Mouse (Mus musculus) myocyte (in vitro differentiated cells): ENCODE data around the gene Agt.

Experiments used
- E2F4 ChIP-seq: IDR thresholded peaks from one replicate; pipeline ENCODE4 v1.6.1; 2011; ENCODE audit warnings: mild to moderate bottlenecking, control low read depth, moderate library complexity; ENCODE audit not compliant: insufficient read depth
- MAX ChIP-seq: IDR thresholded peaks from one replicate; pipeline ENCODE4 v1.6.1; 2011; ENCODE audit warnings: low read depth, mild to moderate bottlenecking, control low read depth
- MYOD1 ChIP-seq, 3 experiments: IDR thresholded peaks; one replicate each; pipeline ENCODE4 v1.6.1; 2011; ENCODE audit warnings: control low read depth in 2 of 3, low read depth in 2 of 3, mild to moderate bottlenecking in 2 of 3, moderate library complexity in 1 of 3; ENCODE audit not compliant: insufficient read length in 2 of 3, control insufficient read depth in 1 of 3
- MYOG ChIP-seq, 3 experiments: IDR thresholded peaks; one replicate each; pipeline ENCODE4 v1.6.1; 2011; ENCODE audit warnings: control low read depth in 2 of 3, low read depth in 2 of 3, mild to moderate bottlenecking in 2 of 3; ENCODE audit not compliant: insufficient read length in 2 of 3, control insufficient read depth in 1 of 3, insufficient read depth in 1 of 3
- POLR2A ChIP-seq: IDR thresholded peaks from one replicate; pipeline ENCODE4 v1.6.1; 2011; ENCODE audit warnings: low read depth, mild to moderate bottlenecking, control low read depth, moderate library complexity; ENCODE audit not compliant: insufficient read length
- POLR2AphosphoS2 ChIP-seq: IDR thresholded peaks from one replicate; pipeline ENCODE4 v1.6.1; 2011; ENCODE audit warnings: low read depth, control low read depth; ENCODE audit not compliant: insufficient read length
- SRF ChIP-seq: IDR thresholded peaks from one replicate; pipeline ENCODE4 v1.6.1; 2011; ENCODE audit warnings: low read depth; ENCODE audit not compliant: control insufficient read depth, insufficient read length
- TCF12 ChIP-seq: IDR thresholded peaks from one replicate; pipeline ENCODE4 v1.6.1; 2011; ENCODE audit warnings: mild to moderate bottlenecking, control low read depth; ENCODE audit not compliant: poor library complexity, insufficient read depth, severe bottlenecking
- TCF3 ChIP-seq: IDR thresholded peaks from one replicate; pipeline ENCODE4 v1.6.1; 2011; ENCODE audit warnings: low read depth, control low read depth; ENCODE audit not compliant: insufficient read length
- USF1 ChIP-seq: IDR thresholded peaks from one replicate; pipeline ENCODE4 v1.6.1; 2011; ENCODE audit warnings: low read depth, mild to moderate bottlenecking, control low read depth, moderate library complexity

- TF ChIP-seq POLR2A, result no peak
- TF ChIP-seq SRF, result no peak
- TF ChIP-seq MAX, result no peak
- TF ChIP-seq TCF3, result no peak
- no peak for TF ChIP-seq TCF12
- no peak for TF ChIP-seq USF1
- TF ChIP-seq POLR2AphosphoS2, result no peak
- no peak for TF ChIP-seq MYOD1 (IDR thresholded peaks at IDR 0.05; ENCODE audit: control insufficient read depth in 1 of 3, insufficient read length in 2 of 3, low read depth in 2 of 3)
- no peak for TF ChIP-seq MYOG (IDR thresholded peaks at IDR 0.05; ENCODE audit: control insufficient read depth in 1 of 3, insufficient read depth in 1 of 3, insufficient read length in 2 of 3, low read depth in 2 of 3)
- no peak for TF ChIP-seq E2F4
These were observed 17.1 kb upstream of the Agt start for GRCm38 (mm10) chr8:124586556-124586955.
